Mouse (Mus musculus) hindbrain, postnatal 0 days (tissue): ENCODE measurements at regions not wholly inside any gene's neighbourhood (a gene's known extent, or its start where the extent isn't known, plus 50 kb on each side); places are given as distances from the start of the nearest gene placed in this dataset.

Experiments used
- ATAC-seq: fragments of 200-750 bp; cut with Nextera tagmentation; 2 replicates; pipeline ENCODE4 v1.8.0; 2017; ENCODE audit warnings: mild to moderate bottlenecking, moderate TSS enrichment, moderate library complexity
- DNase-seq: peaks from one replicate; pipeline ENCODE4 v3.0.0-alpha.2; 2015; ENCODE audit warnings: low spot score
- H3K27ac ChIP-seq: fragments of 300-500 bp; sonication (generic); 2 replicates; pipeline ENCODE4 v1.5.1; 2014; ENCODE audit warnings: mild to moderate bottlenecking
- H3K27me3 ChIP-seq: fragments of 300-500 bp; sonication (generic); 2 replicates; pipeline ENCODE4 v1.6.1; 2014; ENCODE audit warnings: low read length, mixed read lengths; ENCODE audit not compliant: insufficient read depth
- H3K36me3 ChIP-seq: fragments of 300-500 bp; sonication (generic); 2 replicates; pipeline ENCODE4 v1.6.1; 2014; ENCODE audit warnings: low read length, mixed read lengths; ENCODE audit not compliant: insufficient read depth
- H3K4me1 ChIP-seq: fragments of 300-500 bp; sonication (generic); 2 replicates; pipeline ENCODE4 v1.6.1; 2014; ENCODE audit warnings: antibody characterized with exemption, low read length, mixed read lengths; ENCODE audit not compliant: insufficient read depth
- H3K4me2 ChIP-seq: fragments of 300-500 bp; sonication (generic); 2 replicates; pipeline ENCODE4 v1.6.1; 2014; ENCODE audit warnings: low read depth, mild to moderate bottlenecking, low read length, moderate library complexity, mixed read lengths
- H3K4me3 ChIP-seq: fragments of 300-500 bp; sonication (generic); 2 replicates; pipeline ENCODE4 v1.5.1; 2014; ENCODE audit warnings: low read length
- H3K9ac ChIP-seq: fragments of 300-500 bp; sonication (generic); replicated peaks from 2 replicates; pipeline ENCODE4 v1.6.1; 2014; ENCODE audit warnings: mild to moderate bottlenecking, low read length, moderate library complexity, mixed read lengths
- H3K9me3 ChIP-seq: fragments of 300-500 bp; sonication (generic); 2 replicates; pipeline ENCODE4 v1.6.1; 2016; ENCODE audit warnings: low read length, mixed read lengths
- CTCF ChIP-seq: IDR thresholded peaks from 2 replicates; pipeline ENCODE4 v1.5.1; 2016; ENCODE audit warnings: antibody characterized with exemption, control low read depth, low read depth
- WGBS: fragments of 180-500 bp; shearing (Covaris S2); extraction: QIAGEN DNeasy Blood & Tissue Kit; methylation state at CpG from one replicate; pipeline ENCODE4 v1.1.7; 2014; 5-methylcytosine and 5-hydroxymethylcytosine counted together

DNA sequence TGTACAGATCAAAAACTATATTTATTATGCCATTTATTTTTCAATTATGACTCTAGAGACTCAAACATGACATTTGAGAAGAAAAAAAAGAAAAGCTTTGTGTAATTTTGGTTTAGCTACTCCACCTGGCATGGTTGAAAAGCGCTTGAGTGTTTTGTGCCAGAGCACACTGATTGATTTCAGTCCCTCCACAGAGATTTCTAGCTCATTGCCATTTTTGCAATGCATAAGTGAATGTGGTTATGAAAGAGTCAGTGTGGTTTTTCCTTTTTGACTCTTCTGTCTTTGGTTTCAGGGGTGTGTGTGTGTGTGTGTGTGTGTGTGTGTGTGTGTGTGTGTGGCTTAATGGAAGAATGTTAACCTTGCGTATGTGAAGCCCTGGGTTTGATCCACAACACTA lies 113.6 kb upstream of the Tmc3 start:
- H3K9ac ChIP-seq = no peak overlapping the region
- ATAC-seq = no peak
- H3K9me3 ChIP-seq = no peaks in the 10 kb centered on the region
- H3K4me2 ChIP-seq = no peak overlapping the region
- TF ChIP-seq CTCF = no peak
- 81% methylated on average over 2 of the region's 2 CpGs for WGBS
- H3K4me3 ChIP-seq = no peak overlapping the region
- DNase-seq = peak; percentile 22
- no peak overlapping the region for H3K27ac ChIP-seq
- no peaks in the 10 kb centered on the region for H3K36me3 ChIP-seq
- H3K27me3 ChIP-seq = no peaks in the 10 kb centered on the region
- no peaks in the 10 kb centered on the region; the same call in 1 of the 2 replicates for H3K4me1 ChIP-seq

DNA sequence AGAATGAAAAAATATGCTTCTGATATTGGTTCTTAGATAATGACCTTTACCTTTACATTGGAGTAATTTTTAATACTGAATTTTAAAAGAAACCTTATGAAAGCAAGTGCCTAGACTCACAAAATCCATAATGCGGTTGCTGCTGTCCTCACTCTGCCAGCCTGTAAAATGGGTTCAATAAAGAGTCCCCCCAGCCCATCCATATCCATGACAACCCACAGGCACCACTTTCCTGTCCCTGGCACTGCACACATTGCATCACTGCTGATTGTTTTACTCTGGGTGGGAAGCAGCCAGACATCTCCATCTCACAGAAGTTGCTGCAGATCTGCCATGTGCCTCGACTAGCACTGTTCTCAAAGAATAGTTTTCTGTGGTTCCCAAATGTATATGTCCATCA lies 110.3 kb upstream of the Tmc3 start:
- ATAC-seq = no peak
- H3K9me3 ChIP-seq = no peaks in the 10 kb centered on the region
- no peaks in the 10 kb centered on the region for H3K36me3 ChIP-seq
- no peak for TF ChIP-seq CTCF
- no peak overlapping the region for H3K4me3 ChIP-seq
- DNase-seq = no peak
- H3K27me3 ChIP-seq = no peaks in the 10 kb centered on the region
- no peak overlapping the region for H3K27ac ChIP-seq
- H3K4me1 ChIP-seq = peaks cover 10% of the 10 kb centered on the region
- no peak overlapping the region for H3K9ac ChIP-seq
- WGBS = 86% methylated on average over 2 of the region's 2 CpGs
- H3K4me2 ChIP-seq = no peak overlapping the region

DNA sequence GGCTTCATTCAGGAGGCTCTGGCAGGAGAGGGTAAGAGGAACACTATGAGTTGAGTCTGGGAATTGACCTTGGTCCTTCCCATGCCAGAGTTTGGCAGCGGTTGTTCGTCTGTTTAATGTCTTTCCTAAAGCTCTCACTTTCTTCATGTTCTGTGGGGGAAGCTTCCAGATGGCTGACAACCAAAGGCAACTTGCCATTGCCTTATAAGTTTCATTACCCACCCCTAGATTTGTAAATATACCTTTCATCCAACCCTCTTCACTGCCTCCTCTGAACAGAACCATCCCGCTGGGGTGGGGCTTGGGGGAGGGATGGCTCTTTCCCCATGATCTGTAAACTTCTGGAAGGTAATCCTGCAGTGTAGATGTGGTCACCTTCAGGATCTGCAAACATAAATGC lies 109.7 kb upstream of the Tmc3 start:
- WGBS = 57% methylated on average over 3 of the region's 3 CpGs

DNA sequence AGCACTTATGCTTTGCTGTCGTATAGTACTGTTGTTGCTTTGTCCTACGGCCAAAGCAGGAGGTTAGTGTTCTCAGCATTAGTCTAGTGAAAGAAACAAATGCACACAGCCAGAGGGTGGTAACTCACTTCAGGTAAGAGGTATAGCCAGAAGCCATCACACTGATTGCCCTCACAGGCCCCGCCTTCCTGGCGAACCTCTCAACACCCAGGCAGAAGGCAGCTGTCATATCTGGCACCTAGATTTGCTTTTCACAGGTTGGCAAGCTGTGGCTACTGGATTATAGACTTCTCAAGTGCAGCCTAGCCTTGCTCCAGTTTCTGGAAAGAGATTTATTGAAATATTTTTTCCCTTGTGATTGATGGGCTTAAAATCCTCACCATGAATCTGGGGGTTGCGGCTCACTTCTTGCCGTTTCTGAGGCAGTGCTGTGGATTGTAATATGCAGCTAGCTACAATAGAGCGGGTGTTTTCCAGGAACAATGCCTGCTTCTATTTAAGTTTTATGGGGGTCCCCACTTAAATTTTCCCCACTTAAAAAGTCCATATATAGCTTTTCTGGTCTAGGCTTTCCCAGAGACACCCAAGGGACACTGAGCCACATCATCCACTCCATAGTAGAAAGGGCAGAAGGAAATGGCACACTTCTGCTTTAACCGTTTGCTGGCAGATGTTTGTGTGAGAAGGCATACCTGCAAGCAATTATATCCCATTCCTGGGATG lies 109.1 kb upstream of the Tmc3 start:
- 57% methylated on average over 8 of the region's 8 CpGs for WGBS
- DNase-seq = peak; percentile 76
- H3K4me2 ChIP-seq = no peak overlapping the region
- H3K9me3 ChIP-seq = no peaks in the 10 kb centered on the region
- no peaks in the 10 kb centered on the region for H3K27me3 ChIP-seq
- no peak for TF ChIP-seq CTCF
- no peak overlapping the region for H3K9ac ChIP-seq
- peak; percentile 74 for ATAC-seq
- peaks cover 10% of the 10 kb centered on the region for H3K4me1 ChIP-seq
- H3K36me3 ChIP-seq = no peaks in the 10 kb centered on the region
- peak overlapping the region; percentile 45; the same call in 1 of the 2 replicates for H3K27ac ChIP-seq
- H3K4me3 ChIP-seq = no peak overlapping the region

More for the DNA sequence above, 109.7 kb upstream of the Tmc3 start:
- H3K27me3 ChIP-seq = no peaks in the 10 kb centered on the region
- H3K9me3 ChIP-seq = no peaks in the 10 kb centered on the region
- H3K4me1 ChIP-seq = peaks cover 10% of the 10 kb centered on the region
- ATAC-seq (no peak), DNase-seq (peak; percentile 15)
- no peak overlapping the region for H3K9ac ChIP-seq
- H3K27ac ChIP-seq = peak overlapping the region; percentile 45; the same call in 1 of the 2 replicates
- H3K4me3 ChIP-seq = no peak overlapping the region
- no peak overlapping the region for H3K4me2 ChIP-seq
- no peak for TF ChIP-seq CTCF
- H3K36me3 ChIP-seq = no peaks in the 10 kb centered on the region

DNA sequence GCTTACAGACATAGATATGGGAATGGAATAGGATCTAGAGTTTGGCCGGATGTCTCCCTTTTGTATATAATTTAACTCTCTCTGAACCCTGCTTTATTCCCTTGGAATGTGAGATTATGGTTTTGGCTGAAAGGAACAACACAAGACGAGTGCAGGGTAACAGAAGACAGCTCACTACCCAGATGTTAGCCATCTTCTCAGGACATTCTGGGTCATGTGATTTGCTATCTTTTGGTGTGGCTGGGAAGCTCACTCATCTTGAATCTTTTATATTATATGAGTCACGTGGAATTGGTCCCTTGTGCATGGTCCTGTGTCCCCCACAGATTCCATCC lies 108.6 kb upstream of the Tmc3 start:
- 70% methylated on average over 3 of the region's 3 CpGs for WGBS
- H3K4me3 ChIP-seq = no peak overlapping the region
- no peak overlapping the region for H3K9ac ChIP-seq
- no peak overlapping the region for H3K27ac ChIP-seq
- H3K4me2 ChIP-seq = no peak overlapping the region
- peaks cover 10% of the 10 kb centered on the region for H3K4me1 ChIP-seq
- no peaks in the 10 kb centered on the region for H3K36me3 ChIP-seq
- no peaks in the 10 kb centered on the region for H3K9me3 ChIP-seq
- no peak for TF ChIP-seq CTCF
- DNase-seq = no peak
- no peak for ATAC-seq
- H3K27me3 ChIP-seq = no peaks in the 10 kb centered on the region

DNA sequence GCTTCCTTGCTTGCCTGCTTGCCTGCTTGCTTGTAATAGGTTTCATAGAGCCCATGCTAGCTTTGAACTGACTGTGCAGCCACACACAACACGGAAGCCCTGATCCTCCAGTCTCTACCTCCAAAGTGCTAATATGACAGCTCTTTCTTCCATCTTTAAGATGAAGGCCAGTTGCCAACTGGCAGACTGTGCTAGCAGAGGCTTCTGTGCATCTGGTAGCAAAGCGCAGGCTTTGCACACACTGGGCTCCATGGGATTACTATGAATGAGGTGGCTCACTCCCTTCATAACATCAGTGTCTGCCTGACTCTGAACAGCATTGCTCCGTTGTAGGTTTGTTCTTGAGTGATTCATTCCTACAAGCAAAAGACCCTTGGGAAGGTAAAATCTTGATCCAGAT lies 107.9 kb upstream of the Tmc3 start:
- no peak overlapping the region for H3K9ac ChIP-seq
- H3K9me3 ChIP-seq = no peaks in the 10 kb centered on the region
- no peak overlapping the region for H3K27ac ChIP-seq
- H3K4me1 ChIP-seq = peaks cover 10% of the 10 kb centered on the region
- H3K36me3 ChIP-seq = no peaks in the 10 kb centered on the region
- no peak overlapping the region for H3K4me2 ChIP-seq
- WGBS = 59% methylated on average over 3 of the region's 3 CpGs
- no peaks in the 10 kb centered on the region for H3K27me3 ChIP-seq
- TF ChIP-seq CTCF = no peak
- no peak overlapping the region for H3K4me3 ChIP-seq
- ATAC-seq = no peak
- peak; percentile 33 for DNase-seq

DNA sequence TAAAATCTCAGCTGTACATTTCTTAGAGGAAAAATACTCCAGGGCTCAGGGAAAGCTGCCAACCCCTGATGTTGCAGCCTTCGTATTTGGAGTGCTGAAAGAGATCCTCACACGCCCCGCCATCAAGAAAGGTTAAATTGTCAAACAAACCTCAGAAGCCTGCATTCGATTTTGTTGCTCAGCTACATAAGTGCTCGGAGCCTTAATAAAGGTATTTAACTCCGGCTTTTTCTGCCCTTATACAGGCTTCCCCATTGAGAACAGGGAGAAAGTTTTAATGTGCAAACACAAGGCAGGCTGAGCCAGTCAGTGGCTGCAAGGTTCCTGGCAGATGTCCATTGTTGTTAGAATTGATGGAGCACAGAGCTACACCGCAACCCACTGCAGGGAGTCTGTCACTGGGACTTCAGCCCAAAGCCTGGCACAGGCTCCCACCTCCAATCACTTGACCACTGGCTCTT lies 107.0 kb upstream of the Tmc3 start:
- Histone ChIP-seq H3K4me1 (peaks cover 10% of the 10 kb centered on the region), H3K36me3 (no peaks in the 10 kb centered on the region), H3K4me2 (peak overlapping the region; percentile 25; the same call in 1 of the 2 replicates), H3K27me3 (no peaks in the 10 kb centered on the region), H3K9me3 (no peaks in the 10 kb centered on the region), H3K9ac (no peak overlapping the region), H3K27ac (peak overlapping the region; percentile 48; the same call in 1 of the 2 replicates), H3K4me3 (no peak overlapping the region)
- DNase-seq = peak; percentile 76
- 12% methylated on average over 7 of the region's 7 CpGs for WGBS
- peak; percentile 46; the same call in 1 of the 2 replicates for ATAC-seq
- TF ChIP-seq CTCF = no peak
